In the genomic region with DNA sequence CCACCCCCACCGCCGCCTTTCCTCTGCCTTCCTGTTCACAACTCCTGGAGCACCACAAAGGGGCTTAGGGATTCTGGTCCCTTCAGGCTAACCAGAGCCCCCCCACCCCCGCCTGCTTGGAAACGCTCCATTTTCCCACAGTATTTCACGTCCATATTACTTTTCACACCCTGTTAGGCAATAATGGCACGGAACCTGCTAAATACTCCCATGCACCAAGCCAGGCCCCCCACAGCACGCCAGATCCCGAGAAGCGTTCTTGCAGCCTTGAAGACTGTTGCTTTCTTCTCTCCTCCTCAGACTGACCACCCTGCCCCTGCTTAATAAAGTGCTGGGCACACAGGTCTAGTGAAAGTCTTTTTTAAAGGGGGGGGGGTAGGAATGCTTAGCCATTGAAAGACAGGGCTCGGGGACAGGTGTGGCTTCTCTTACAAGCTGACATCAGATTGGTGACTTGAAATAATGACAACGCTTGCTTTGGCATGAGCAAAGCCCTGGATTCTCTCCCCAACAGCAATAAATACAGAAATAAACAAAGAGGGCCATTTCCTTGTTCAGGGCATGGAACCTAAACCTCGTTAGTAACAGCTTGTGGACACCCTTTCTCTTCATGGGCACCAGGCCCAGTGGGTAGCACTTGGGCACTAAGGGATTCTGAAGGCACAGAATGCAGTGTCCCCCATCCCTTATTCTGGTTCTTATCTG, we compare ENCODE assay signal across 22 mouse cellular contexts. TPM values are rescaled to one million over a fixed set of nuclear protein-coding genes. Genes with fewer than 3 reads are reported as not detected.
DNase-seq lines count a peak whose midpoint lies in the region; ATAC-seq and TF ChIP-seq lines count a peak whose summit lies in the region.
"Had no signal": no experiment of that assay in that cellular context is flagged by ENCODE, and none has a peak within 500 bp of the region (broad histone marks: within the 10 kb centered on the region; RNA-seq: fewer than 3 reads in every experiment).

No protein-coding gene starts in this region.

- no peaks in the 10 kb centered on the region for H3K36me3 ChIP-seq in forebrain, embryonic 11.5 days (ENCODE audit: control insufficient read depth, insufficient read depth, low read length)
- no peaks in the 10 kb centered on the region for H3K36me3 ChIP-seq in forebrain, embryonic 14.5 days (ENCODE audit: control insufficient read depth, insufficient read depth, low read length)
- H3K36me3 ChIP-seq in hindbrain, embryonic 11.5 days (ENCODE audit: control insufficient read depth, insufficient read depth, low read length): no peaks in the 10 kb centered on the region
- no peaks in the 10 kb centered on the region for H3K36me3 ChIP-seq in hindbrain, embryonic 16.5 days (ENCODE audit: control insufficient read depth, insufficient read depth, low read length)
- 0 out of 2 replicates have a peak, but pooled peaks cover 3% of the 10 kb centered on the region for H3K36me3 ChIP-seq in limb, embryonic 10.5 days
- H3K36me3 ChIP-seq: G1E; hindbrain, embryonic 15.5 days; lung, embryonic 15.5 days had no signal

- TF ChIP-seq POLR2A in brain, embryonic 14.5 days (IDR thresholded peaks at IDR 0.05; ENCODE audit: borderline replicate concordance, extremely low read depth, insufficient read depth, insufficient read length, poor library complexity, severe bottlenecking): no peak

- no peak for ATAC-seq in forebrain, embryonic 11.5 days (replicated peaks; ENCODE audit: low FRiP score)
- no peak; the same call in 1 of the 2 replicates for ATAC-seq in forebrain, embryonic 14.5 days
- ATAC-seq in hindbrain, embryonic 11.5 days (ENCODE audit: low FRiP score): no peak
- no peak for ATAC-seq in hindbrain, embryonic 16.5 days
- ATAC-seq: activated CD4-positive, CD25-positive, alpha-beta regulatory T cell, adult 4 months; forebrain, postnatal 0 days had no signal

- no peaks in the 10 kb centered on the region for H3K9me3 ChIP-seq in forebrain, embryonic 11.5 days (ENCODE audit: control insufficient read depth, low read length)
- H3K9me3 ChIP-seq in forebrain, embryonic 14.5 days (replicated peaks; ENCODE audit: control insufficient read depth, low read length): no peaks in the 10 kb centered on the region
- H3K9me3 ChIP-seq in hindbrain, embryonic 11.5 days (ENCODE audit: control insufficient read depth, low read length): no peaks in the 10 kb centered on the region
- no peaks in the 10 kb centered on the region for H3K9me3 ChIP-seq in hindbrain, embryonic 16.5 days (ENCODE audit: control insufficient read depth, low read length)
- no peaks in the 10 kb centered on the region for H3K9me3 ChIP-seq in limb, embryonic 10.5 days (replicated peaks)
- H3K9me3 ChIP-seq: G1E; hindbrain, embryonic 15.5 days; lung, embryonic 15.5 days had no signal

- DNase-seq in forebrain, embryonic 11.5 days (ENCODE audit: low spot score): peak; percentile 30
- DNase-seq in forebrain, embryonic 14.5 days (ENCODE audit: low spot score): no peak
- DNase-seq in hindbrain, embryonic 11.5 days (ENCODE audit: low spot score): peak; percentile 22
- DNase-seq in brain, embryonic 14.5 days (ENCODE audit: low read depth): peak; percentile 4
- peak; percentile 53 for DNase-seq in limb, embryonic 10.5 days (ENCODE audit: low spot score)
- DNase-seq in urinary bladder, postnatal 10 days (ENCODE audit: low spot score): no peak
- DNase-seq in spleen, adult 18-20 months: no peak
- DNase-seq: adrenal gland, postnatal 10 days; cerebellum, postnatal 10 days; forebrain, postnatal 0 days; kidney, postnatal 36 days; left cerebral cortex, postnatal 4 days; lung, postnatal 4 days had no signal

- peaks cover 98% of the 10 kb centered on the region for H3K27me3 ChIP-seq in forebrain, embryonic 11.5 days (ENCODE audit: control insufficient read depth, insufficient read depth, low read length)
- peaks cover 97% of the 10 kb centered on the region for H3K27me3 ChIP-seq in forebrain, embryonic 14.5 days (replicated peaks; ENCODE audit: control insufficient read depth, insufficient read depth, low read length)
- H3K27me3 ChIP-seq in hindbrain, embryonic 11.5 days (ENCODE audit: control insufficient read depth, insufficient read depth, low read length): peaks cover 97% of the 10 kb centered on the region
- peaks cover 84% of the 10 kb centered on the region for H3K27me3 ChIP-seq in hindbrain, embryonic 16.5 days (replicated peaks; ENCODE audit: control insufficient read depth, insufficient read depth, low read length)
- peaks cover 99% of the 10 kb centered on the region for H3K27me3 ChIP-seq in limb, embryonic 10.5 days (ENCODE audit: low read depth, poor library complexity, severe bottlenecking)

- 2% methylated on average over 10 of the region's 12 CpGs for WGBS in forebrain, embryonic 11.5 days
- WGBS in forebrain, embryonic 14.5 days: 2% methylated on average over 10 of the region's 12 CpGs
- WGBS in hindbrain, embryonic 11.5 days: 1% methylated on average over 10 of the region's 12 CpGs
- WGBS in hindbrain, embryonic 16.5 days: 9% methylated on average over 12 of the region's 12 CpGs
- 12% methylated on average over 10 of the region's 12 CpGs for WGBS in limb, embryonic 10.5 days

- no peak overlapping the region for H3K27ac ChIP-seq in forebrain, embryonic 11.5 days (ENCODE audit: low read depth, low read length)
- H3K27ac ChIP-seq in forebrain, embryonic 14.5 days (ENCODE audit: low read depth, low read length): no peak overlapping the region
- H3K27ac ChIP-seq in hindbrain, embryonic 11.5 days (ENCODE audit: low read depth, low read length): no peak overlapping the region
- no peak overlapping the region for H3K27ac ChIP-seq in hindbrain, embryonic 16.5 days (ENCODE audit: low read depth, low read length)
- peak overlapping the region; percentile 91 for H3K27ac ChIP-seq in limb, embryonic 10.5 days
- H3K27ac ChIP-seq: hindbrain, embryonic 15.5 days; liver, embryonic 14.5 days; lung, embryonic 15.5 days had no signal

- TF ChIP-seq CTCF in brain, embryonic 14.5 days (IDR thresholded peaks at IDR 0.05; ENCODE audit: borderline replicate concordance, extremely low read depth, insufficient read depth, insufficient read length): no peak

- H3K4me3 ChIP-seq in forebrain, embryonic 11.5 days (ENCODE audit: low read depth, low read length): no peak overlapping the region
- H3K4me3 ChIP-seq in forebrain, embryonic 14.5 days (ENCODE audit: low read depth, low read length): no peak overlapping the region
- H3K4me3 ChIP-seq in hindbrain, embryonic 11.5 days (ENCODE audit: low read depth, low read length): no peak overlapping the region
- no peak overlapping the region for H3K4me3 ChIP-seq in hindbrain, embryonic 16.5 days (ENCODE audit: low read length)
- H3K4me3 ChIP-seq in limb, embryonic 10.5 days: peak overlapping the region; percentile 52
- H3K4me3 ChIP-seq: erythroblast, embryonic 14.5 days; hindbrain, embryonic 15.5 days; lung, embryonic 15.5 days; myocyte had no signal

- no peak overlapping the region for H3K9ac ChIP-seq in forebrain, embryonic 11.5 days (ENCODE audit: low read length)
- no peak overlapping the region for H3K9ac ChIP-seq in forebrain, embryonic 14.5 days (ENCODE audit: low read length)
- no peak overlapping the region for H3K9ac ChIP-seq in hindbrain, embryonic 11.5 days (ENCODE audit: low read depth, low read length)
- H3K9ac ChIP-seq in hindbrain, embryonic 16.5 days (ENCODE audit: low read depth, low read length): no peak overlapping the region
- H3K9ac ChIP-seq: forebrain, postnatal 0 days; hindbrain, embryonic 15.5 days; liver, embryonic 14.5 days; lung, embryonic 15.5 days had no signal

- H3K4me2 ChIP-seq in forebrain, embryonic 11.5 days (ENCODE audit: low read depth, low read length, severe bottlenecking): no peak overlapping the region
- no peak overlapping the region for H3K4me2 ChIP-seq in forebrain, embryonic 14.5 days (ENCODE audit: low read length)
- H3K4me2 ChIP-seq in hindbrain, embryonic 11.5 days (replicated peaks; ENCODE audit: low read depth, low read length): no peak overlapping the region
- H3K4me2 ChIP-seq in hindbrain, embryonic 16.5 days (ENCODE audit: low read length): no peak overlapping the region
- H3K4me2 ChIP-seq: hindbrain, embryonic 15.5 days; lung, embryonic 15.5 days had no signal

- H3K4me1 ChIP-seq in forebrain, embryonic 11.5 days (replicated peaks; ENCODE audit: control insufficient read depth, insufficient read depth, low read length): 0 out of 2 replicates have a peak, but pooled peaks cover 2% of the 10 kb centered on the region
- no peaks in the 10 kb centered on the region for H3K4me1 ChIP-seq in forebrain, embryonic 14.5 days (ENCODE audit: control insufficient read depth, insufficient read depth, low read length)
- peaks cover 3% of the 10 kb centered on the region; the same call in 1 of the 2 replicates for H3K4me1 ChIP-seq in hindbrain, embryonic 11.5 days (replicated peaks; ENCODE audit: control insufficient read depth, insufficient read depth, low read length)
- peaks cover 3% of the 10 kb centered on the region; the same call in 1 of the 2 replicates for H3K4me1 ChIP-seq in hindbrain, embryonic 16.5 days (ENCODE audit: control insufficient read depth, insufficient read depth, low read depth, low read length)
- peaks cover 89% of the 10 kb centered on the region for H3K4me1 ChIP-seq in limb, embryonic 10.5 days

RNA-seq across cellular contexts. Expression of gene Hand2, which starts 21.8 kb away (rescaled TPM):
- not detected in 2 replicates for polyA plus RNA-seq in forebrain, embryonic 11.5 days (2014; fragmentation: Nextera tagmentation; extraction: Ambion mirVana)
- polyA plus RNA-seq in forebrain, embryonic 14.5 days (2014; fragmentation: Nextera tagmentation; extraction: Ambion mirVana): not detected in 2 replicates
- polyA plus RNA-seq in hindbrain, embryonic 11.5 days (2014; fragmentation: Nextera tagmentation; extraction: Ambion mirVana): 0.10 TPM in 1 of 2 replicates, not detected in the other
- polyA plus RNA-seq in hindbrain, embryonic 16.5 days (2015; fragmentation: Nextera tagmentation; extraction: Ambion mirVana): not detected in 2 replicates
- polyA plus RNA-seq in brain, embryonic 14.5 days (2012; rRNA removed): 0.07 and 0.29 TPM in 2 replicates
- polyA plus RNA-seq in limb, embryonic 10.5 days (2016; fragmentation: Nextera tagmentation; extraction: Ambion mirVana): 9.8 and 10.1 TPM in 2 replicates
- polyA plus RNA-seq: activated CD4-positive, CD25-positive, alpha-beta regulatory T cell, adult 4 months; erythroblast, embryonic 14.5 days; forebrain, postnatal 0 days; G1E; hindbrain, embryonic 15.5 days; kidney, embryonic 14.5 days; myocyte had no signal

Comparison
In these comparisons a context has a peak if more than half of its experiments do, and no peak if none do; other contexts are left out.
1. DNase-seq: peak in forebrain, embryonic 11.5 days (single experiment), hindbrain, embryonic 11.5 days (single experiment), brain, embryonic 14.5 days (single experiment) and limb, embryonic 10.5 days (single experiment); none in forebrain, embryonic 14.5 days (single experiment), urinary bladder, postnatal 10 days (single experiment) and spleen, adult 18-20 months (0 of 2).